In the genomic region with DNA sequence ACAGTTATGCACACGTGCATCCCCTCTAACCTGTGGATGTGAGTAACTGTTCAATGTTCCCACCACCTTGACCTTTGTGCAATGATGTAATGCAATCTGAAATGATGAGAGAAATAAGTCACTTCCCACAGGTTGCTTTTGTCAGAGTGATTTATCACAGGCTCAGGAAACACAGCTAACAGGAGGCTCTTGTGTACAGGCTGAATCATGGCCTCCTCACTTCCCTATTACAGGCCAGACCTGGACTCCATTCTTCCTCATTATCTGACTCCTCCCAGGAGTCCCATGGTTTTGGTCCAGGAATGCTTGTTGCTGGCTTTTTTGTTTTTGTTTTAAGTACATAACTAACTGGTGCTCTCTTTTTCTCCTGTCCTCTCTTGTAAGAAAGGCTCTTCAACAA, we compare ENCODE assay signal across 27 mouse cellular contexts.
DNase-seq lines count a peak whose midpoint lies in the region; ATAC-seq lines count a peak whose summit lies in the region.
"Had no signal": no experiment of that assay in that cellular context is flagged by ENCODE, and none has a peak within 500 bp of the region (broad histone marks: within the 10 kb centered on the region; RNA-seq: fewer than 3 reads in every experiment).

No protein-coding gene starts in this region.

- no peaks in the 10 kb centered on the region for H3K4me1 ChIP-seq in intestine, embryonic 15.5 days (replicated peaks)
- H3K4me1 ChIP-seq: forebrain, embryonic 10.5 days; heart, embryonic 13.5 days; hindbrain, embryonic 12.5 days had no signal

- H3K27ac ChIP-seq in intestine, embryonic 15.5 days, result no peak overlapping the region
- H3K27ac ChIP-seq: forebrain, embryonic 10.5 days; forebrain, embryonic 13.5 days; gastrocnemius, adult 2 months; heart, adult 2 months; heart, embryonic 10.5 days; heart, embryonic 13.5 days; hindbrain, embryonic 12.5 days; hindbrain, embryonic 15.5 days had no signal

- H3K36me3 ChIP-seq in intestine, embryonic 15.5 days, result no peaks in the 10 kb centered on the region
- H3K36me3 ChIP-seq: forebrain, embryonic 10.5 days; G1E; heart, embryonic 10.5 days; heart, embryonic 13.5 days; hindbrain, embryonic 12.5 days; hindbrain, embryonic 15.5 days had no signal

- no peak overlapping the region for H3K4me3 ChIP-seq in intestine, embryonic 15.5 days (replicated peaks)
- H3K4me3 ChIP-seq: forebrain, embryonic 10.5 days; forebrain, embryonic 13.5 days; gastrocnemius, adult 2 months; heart, adult 2 months; heart, embryonic 10.5 days; heart, embryonic 13.5 days; hindbrain, embryonic 12.5 days; hindbrain, embryonic 15.5 days had no signal

- H3K27me3 ChIP-seq in intestine, embryonic 15.5 days (replicated peaks), result no peaks in the 10 kb centered on the region
- H3K27me3 ChIP-seq: CH12.LX; forebrain, embryonic 13.5 days; heart, embryonic 13.5 days; hindbrain, embryonic 12.5 days; hindbrain, embryonic 15.5 days; Patski had no signal

- 66% methylated on average over 1 of the region's 1 CpGs for WGBS in intestine, embryonic 15.5 days
- WGBS in large intestine, adult 2 months, result 49% methylated on average over 1 of the region's 1 CpGs

- peak; percentile 33; the same call in 1 of the 2 replicates for ATAC-seq in granulocyte monocyte progenitor cell, adult 5-6 weeks (replicated peaks; ENCODE audit: poor library complexity, severe bottlenecking)
- peak; percentile 50; the same call in 1 of the 2 replicates for ATAC-seq in intestine, embryonic 15.5 days
- ATAC-seq: forebrain, embryonic 13.5 days; forebrain, embryonic 16.5 days; Patski had no signal

- no peak overlapping the region for H3K9ac ChIP-seq in intestine, embryonic 15.5 days
- H3K9ac ChIP-seq: forebrain, embryonic 13.5 days; heart, embryonic 13.5 days; hindbrain, embryonic 12.5 days; hindbrain, embryonic 15.5 days had no signal

- intact Hi-C loops in gastrocnemius, postnatal 14 days (cut with DNase I; ENCODE audit: low total_unique reads), result no loop called here

- H3K4me2 ChIP-seq in intestine, embryonic 15.5 days (replicated peaks), result no peak overlapping the region
- H3K4me2 ChIP-seq: forebrain, embryonic 13.5 days; heart, embryonic 13.5 days; hindbrain, embryonic 12.5 days; hindbrain, embryonic 15.5 days had no signal

- no peaks in the 10 kb centered on the region for H3K9me3 ChIP-seq in intestine, embryonic 15.5 days
- H3K9me3 ChIP-seq: forebrain, embryonic 10.5 days; forebrain, embryonic 13.5 days; heart, embryonic 10.5 days; heart, embryonic 13.5 days; hindbrain, embryonic 12.5 days; hindbrain, embryonic 15.5 days had no signal

- DNase-seq in large intestine, adult 2 months (ENCODE audit: low read depth, low spot score), result peak; percentile 35
- no peak for DNase-seq in gastrocnemius, postnatal 14 days
- DNase-seq in thymus, postnatal 0 days (ENCODE audit: low spot score), result no peak
- DNase-seq in adrenal gland, adult 18-20 months (ENCODE audit: low spot score in 2 of 2), result no peak
- DNase-seq: adrenal gland, adult 2 months; adrenal gland, postnatal 14 days; B cell, adult 2 months; cerebellum, adult 11 months; cerebellum, adult 8-10 months; cerebellum, postnatal 10 days; gastrocnemius, adult 2 months; gastrocnemius, postnatal 25 days; heart, adult 2 months; heart, postnatal 14 days; heart, postnatal 4 days had no signal
